Mouse (Mus musculus) stomach, embryonic 14.5 days (tissue): ENCODE measurements around the gene Map4k2. TPM values are rescaled to one million over a fixed set of nuclear protein-coding genes. Genes with fewer than 3 reads are reported as not detected.
A peak's percentile ranks its signal among the peaks of the same experiment; 100 is the strongest.

Experiments used
- ATAC-seq: fragments of 200-750 bp; cut with Nextera tagmentation; 2 replicates; pipeline ENCODE4 v1.8.0; 2017; ENCODE audit warnings: low read depth, moderate TSS enrichment; ENCODE audit not compliant: insufficient number of reproducible peaks, insufficient read depth, low FRiP score
- H3K27ac ChIP-seq: fragments of 300-500 bp; sonication (generic); 2 replicates; pipeline ENCODE4 v1.5.1; 2014; ENCODE audit warnings: mild to moderate bottlenecking, low read length, moderate library complexity, mixed read lengths
- H3K27me3 ChIP-seq: fragments of 300-500 bp; sonication (generic); 2 replicates; pipeline ENCODE4 v1.6.1; 2014; ENCODE audit warnings: low read length, control low read depth, mixed read lengths; ENCODE audit not compliant: control insufficient read depth, insufficient read depth
- H3K36me3 ChIP-seq: fragments of 300-500 bp; sonication (generic); 2 replicates; pipeline ENCODE4 v1.6.1; 2014; ENCODE audit warnings: mild to moderate bottlenecking, control low read depth, low read length, moderate library complexity, mixed read lengths; ENCODE audit not compliant: control insufficient read depth, insufficient read depth
- H3K4me1 ChIP-seq: fragments of 300-500 bp; sonication (generic); 2 replicates; pipeline ENCODE4 v1.6.1; 2014; ENCODE audit warnings: low read length, control low read depth, mixed read lengths; ENCODE audit not compliant: control insufficient read depth, insufficient read depth
- H3K4me2 ChIP-seq: fragments of 300-500 bp; sonication (generic); replicated peaks from 2 replicates; pipeline ENCODE4 v1.6.1; 2014; ENCODE audit warnings: low read depth, low read length, control low read depth
- H3K4me3 ChIP-seq: fragments of 300-500 bp; sonication (generic); 2 replicates; pipeline ENCODE4 v1.5.1; 2014; ENCODE audit warnings: low read depth, low read length, control low read depth
- H3K9ac ChIP-seq: fragments of 300-500 bp; sonication (generic); replicated peaks from 2 replicates; pipeline ENCODE4 v1.6.1; 2014; ENCODE audit warnings: low read depth, mild to moderate bottlenecking, control low read depth, low read length, moderate library complexity, mixed read lengths
- H3K9me3 ChIP-seq: fragments of 300-500 bp; sonication (generic); 2 replicates; pipeline ENCODE4 v1.6.1; 2016; ENCODE audit warnings: low read depth, low read length, control low read depth; ENCODE audit not compliant: control insufficient read depth
- WGBS: fragments of 180-500 bp; shearing (Covaris S2); extraction: QIAGEN DNeasy Blood & Tissue Kit; methylation state at CpG from one replicate; pipeline ENCODE4 v1.1.7; 2014; 5-methylcytosine and 5-hydroxymethylcytosine counted together
- polyA plus RNA-seq: library from polyadenylated mRNA; unstranded; fragments of >200 nt; fragmentation: Nextera tagmentation; extraction: Ambion mirVana; gene quantifications from 2 replicates; pipeline ENCODE4 v1.2.1, GENCODE M21; 2014

Map4k2 gene
- polyA plus RNA-seq, 1 experiment from 2014 or later, result 10.0 TPM

DNA sequence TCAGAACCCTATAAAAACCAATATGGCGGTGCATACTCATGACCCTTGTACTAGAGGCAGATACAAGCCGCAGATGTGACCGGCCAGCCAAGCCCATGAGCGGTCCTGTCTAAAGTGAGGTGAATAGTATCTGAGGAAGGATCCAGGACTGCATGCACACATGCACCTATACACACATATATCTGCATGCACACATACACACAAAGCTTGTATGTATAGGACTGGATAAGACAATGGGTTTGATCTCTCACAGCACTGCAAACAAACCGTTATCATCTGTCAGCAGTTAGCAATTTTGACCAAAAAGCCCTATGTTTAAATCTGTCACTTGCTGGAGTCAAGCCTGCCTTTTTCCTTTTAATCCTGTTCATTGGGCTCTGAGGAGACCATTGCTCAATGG, 38.8 kb upstream of the Map4k2 start:
- Histone ChIP-seq H3K9me3 (no peaks in the 10 kb centered on the region), H3K4me3 (no peak overlapping the region), H3K4me1 (0 out of 2 replicates have a peak, but pooled peaks cover 3% of the 10 kb centered on the region), H3K27ac (no peak overlapping the region), H3K9ac (no peak overlapping the region), H3K4me2 (no peak overlapping the region), H3K27me3 (no peaks in the 10 kb centered on the region), H3K36me3 (peaks cover 12% of the 10 kb centered on the region)
- WGBS, result 87% methylated on average over 5 of the region's 5 CpGs
- no peak for ATAC-seq

- 39% methylated on average over 4 of the region's 4 CpGs for WGBS
- no peak overlapping the region for H3K4me2 ChIP-seq
- H3K27ac ChIP-seq, result no peak overlapping the region
- no peak overlapping the region for H3K9ac ChIP-seq
- H3K27me3 ChIP-seq, result no peaks in the 10 kb centered on the region
- ATAC-seq, result no peak
- H3K4me1 ChIP-seq, result 0 out of 2 replicates have a peak, but pooled peaks cover 6% of the 10 kb centered on the region
- H3K36me3 ChIP-seq, result peaks cover 10% of the 10 kb centered on the region
- H3K4me3 ChIP-seq, result no peak overlapping the region
- H3K9me3 ChIP-seq, result no peaks in the 10 kb centered on the region
Observed at GRCm38 (mm10) chr19:6302522-6302921, 38.4 kb upstream of the Map4k2 start.

- WGBS, result 82% methylated on average over 6 of the region's 6 CpGs
- H3K27me3 ChIP-seq, result no peaks in the 10 kb centered on the region
- H3K4me2 ChIP-seq, result no peak overlapping the region
- no peak for ATAC-seq
- H3K36me3 ChIP-seq, result no peaks in the 10 kb centered on the region; the same call in none of the 2 replicates
- no peak overlapping the region for H3K27ac ChIP-seq
- H3K4me3 ChIP-seq, result no peak overlapping the region
- no peak overlapping the region for H3K9ac ChIP-seq
- peaks cover 16% of the 10 kb centered on the region for H3K4me1 ChIP-seq
- no peaks in the 10 kb centered on the region for H3K9me3 ChIP-seq
Observed at GRCm38 (mm10) chr19:6303831-6304230, 37.1 kb upstream of the Map4k2 start.

DNA sequence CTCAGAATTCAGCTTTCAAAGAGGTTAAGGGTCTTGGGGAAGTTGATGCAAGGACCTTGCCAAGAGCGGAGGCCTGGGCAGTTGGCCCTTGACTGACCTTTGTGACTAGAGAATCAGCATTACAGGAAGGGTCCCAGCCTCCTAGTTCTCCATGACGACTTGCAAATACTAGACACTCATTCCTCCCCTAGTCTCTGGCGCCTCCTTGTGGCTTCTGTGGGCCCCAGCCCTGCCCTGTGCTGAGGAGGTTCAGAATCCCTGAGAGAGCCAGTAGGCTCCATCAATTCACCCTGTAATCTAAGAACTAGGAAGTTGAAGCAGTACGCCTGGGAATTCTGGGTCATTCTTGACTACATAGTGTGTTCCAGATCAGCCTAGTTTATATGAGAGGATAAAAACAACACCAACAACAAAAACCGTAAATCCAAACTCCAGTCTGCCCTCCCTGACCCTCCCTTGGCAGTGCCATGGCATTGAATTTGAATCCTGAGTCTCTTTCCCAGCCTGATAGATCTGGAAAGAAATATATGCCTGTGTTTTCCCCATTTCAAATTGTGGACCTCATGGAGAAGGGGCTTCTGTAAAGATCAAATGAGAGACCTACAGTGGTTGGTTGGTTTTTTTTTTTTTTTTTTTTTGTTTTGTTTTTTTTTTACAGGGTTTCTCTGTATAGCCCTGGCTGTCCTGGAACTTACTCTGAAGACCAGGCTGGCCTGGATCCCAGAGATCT, 36.0 kb upstream of the Map4k2 start:
- 28% methylated on average over 5 of the region's 5 CpGs for WGBS
- Histone ChIP-seq H3K27me3 (no peaks in the 10 kb centered on the region), H3K27ac (no peak overlapping the region), H3K9ac (no peak overlapping the region), H3K4me3 (no peak overlapping the region), H3K9me3 (no peaks in the 10 kb centered on the region), H3K4me2 (no peak overlapping the region), H3K4me1 (peaks cover 16% of the 10 kb centered on the region), H3K36me3 (no peaks in the 10 kb centered on the region; the same call in 1 of the 2 replicates)
- ATAC-seq, result peak; percentile 53; the same call in 1 of the 2 replicates

DNA sequence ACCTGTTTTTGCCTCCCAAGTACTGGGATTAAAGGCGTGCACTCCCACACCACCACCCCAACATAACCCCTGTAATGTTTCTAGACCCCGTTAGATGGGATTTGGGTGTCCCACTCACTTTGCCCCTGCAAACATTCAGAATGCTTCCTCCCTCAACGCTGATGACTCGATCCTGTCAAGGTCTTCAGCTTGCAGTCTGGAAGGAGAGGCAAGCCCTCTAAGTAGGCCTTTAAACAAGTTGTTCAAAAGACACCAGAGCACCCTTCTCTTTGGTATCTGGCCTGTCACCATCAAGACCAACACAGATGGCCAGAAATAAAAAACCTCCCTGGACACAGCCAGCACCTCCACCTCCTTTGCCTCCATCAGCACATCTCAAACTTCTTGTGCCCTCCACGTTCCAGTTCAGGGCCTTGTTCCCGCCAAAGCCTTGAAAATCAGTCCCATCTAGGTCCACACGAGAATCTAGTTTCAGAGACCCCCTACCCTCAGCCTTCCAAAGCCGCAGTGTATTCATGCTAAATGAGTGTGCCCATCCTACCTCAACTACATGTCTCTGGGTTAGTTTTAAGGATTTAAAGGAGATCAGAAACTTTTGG, 35.3 kb upstream of the Map4k2 start:
- H3K9ac ChIP-seq, result peak overlapping the region; percentile 48
- H3K27me3 ChIP-seq, result no peaks in the 10 kb centered on the region
- H3K9me3 ChIP-seq, result no peaks in the 10 kb centered on the region
- H3K4me2 ChIP-seq, result peak overlapping the region; percentile 48
- H3K4me1 ChIP-seq, result peaks cover 16% of the 10 kb centered on the region
- peak overlapping the region; percentile 40; the same call in 1 of the 2 replicates for H3K27ac ChIP-seq
- peak overlapping the region; percentile 56 for H3K4me3 ChIP-seq
- H3K36me3 ChIP-seq, result peaks cover 4% of the 10 kb centered on the region; the same call in 1 of the 2 replicates
- ATAC-seq, result no peak
- 61% methylated on average over 8 of the region's 8 CpGs for WGBS

GRCm38 (mm10) chr19:6306137-6306551, 34.8 kb upstream of the Map4k2 start, which contains the start of gene Cdc42bpg:
Gene Cdc42bpg (plus strand): TSS chr19:6306456.
- peak; percentile 85 for ATAC-seq
- Histone ChIP-seq H3K4me3 (peak within 1 kb of the TSS; percentile 56), H3K9me3 (no peaks in the 10 kb centered on the region), H3K4me1 (peaks cover 16% of the 10 kb centered on the region), H3K9ac (peak within 1 kb of the TSS; percentile 48), H3K4me2 (peak within 1 kb of the TSS; percentile 48), H3K27me3 (no peaks in the 10 kb centered on the region), H3K27ac (peak within 1 kb of the TSS; percentile 40; the same call in 1 of the 2 replicates), H3K36me3 (peaks cover 6% of the 10 kb centered on the region; the same call in 1 of the 2 replicates)
- under 1% methylated on average over 38 of the region's 38 CpGs for WGBS

- 0% methylated on average over 28 of the region's 34 CpGs for WGBS
- Histone ChIP-seq H3K4me2 (peak overlapping the region; percentile 48), H3K4me1 (peaks cover 16% of the 10 kb centered on the region), H3K9ac (peak overlapping the region; percentile 48; the same call in 1 of the 2 replicates), H3K27me3 (no peaks in the 10 kb centered on the region), H3K9me3 (no peaks in the 10 kb centered on the region), H3K36me3 (peaks cover 10% of the 10 kb centered on the region; the same call in 1 of the 2 replicates), H3K27ac (peak overlapping the region; percentile 40; the same call in 1 of the 2 replicates), H3K4me3 (peak overlapping the region; percentile 56)
- peak; percentile 70 for ATAC-seq
Observed at GRCm38 (mm10) chr19:6306586-6306985, 34.3 kb upstream of the Map4k2 start.

DNA sequence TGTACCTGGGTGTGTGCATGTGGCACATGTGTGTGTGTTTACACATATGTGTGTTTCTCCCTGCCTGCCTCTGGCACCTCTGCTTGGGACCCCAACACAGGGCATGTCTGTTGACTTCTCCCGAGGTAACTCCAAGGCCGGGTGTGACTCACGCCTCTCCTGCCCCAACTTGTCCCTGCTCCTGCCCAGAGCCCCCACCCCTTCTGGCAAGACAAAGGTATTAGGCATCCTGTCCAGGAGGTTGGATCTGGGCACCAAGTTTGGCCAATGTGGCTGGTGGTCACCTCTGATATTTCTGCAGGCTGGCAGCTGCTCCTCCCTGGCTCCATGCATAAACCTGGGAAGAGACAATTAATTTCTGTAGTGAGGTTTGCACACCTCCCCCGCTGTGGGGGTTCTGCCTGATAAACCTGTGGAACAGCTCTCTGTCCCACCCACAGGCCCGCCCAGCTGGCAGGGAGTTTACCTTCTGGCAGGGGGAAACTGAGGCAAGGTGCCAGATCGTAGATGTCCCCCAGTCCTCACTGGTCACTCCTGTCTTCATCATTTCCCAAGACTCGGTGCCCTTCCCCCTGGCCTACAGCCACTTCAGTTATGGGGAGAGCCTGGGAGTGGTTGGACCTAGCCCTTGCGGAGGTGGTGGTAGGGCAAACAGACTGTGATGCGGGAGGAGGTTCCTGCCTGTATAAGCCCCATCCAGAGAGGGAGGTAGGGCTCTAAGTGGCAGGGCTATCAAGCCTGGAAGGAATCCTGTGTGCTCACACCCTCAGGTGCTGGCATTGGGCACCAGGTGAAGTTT, 33.0 kb upstream of the Map4k2 start:
- Histone ChIP-seq H3K4me3 (peak overlapping the region; percentile 56), H3K9ac (no peak overlapping the region)

More for the DNA sequence above, 33.0 kb upstream of the Map4k2 start:
- H3K9me3 ChIP-seq, result no peaks in the 10 kb centered on the region
- WGBS, result 59% methylated on average over 9 of the region's 9 CpGs
- H3K4me1 ChIP-seq, result peaks cover 16% of the 10 kb centered on the region
- peak overlapping the region; percentile 48 for H3K4me2 ChIP-seq
- no peaks in the 10 kb centered on the region for H3K27me3 ChIP-seq
- H3K27ac ChIP-seq, result peak overlapping the region; percentile 71; the same call in 1 of the 2 replicates
- H3K36me3 ChIP-seq, result peaks cover 10% of the 10 kb centered on the region; the same call in 1 of the 2 replicates
- no peak for ATAC-seq
